Mouse (Mus musculus) heart, adult 2 months (tissue): Measurements from ENCODE around the gene Nhsl1. TPM values are rescaled to one million over a fixed set of nuclear protein-coding genes. Genes with fewer than 3 reads are reported as not detected.
A peak's percentile ranks its signal among the peaks of the same experiment; 100 is the strongest.

ENCODE experiments used
- DNase-seq, 2 experiments: peaks; one replicate each; pipeline ENCODE4 v3.0.0; 2021
- H3K27ac ChIP-seq: fragments of 200-600 bp; 2 replicates; pipeline ENCODE4 v1.8.1; 2022
- H3K27me3 ChIP-seq: fragments of 200-500 bp; 2 replicates; pipeline ENCODE4 v1.6.1; 2012; ENCODE audit warnings: mild to moderate bottlenecking, low read length, inconsistent platforms, mixed read lengths; ENCODE audit not compliant: control insufficient read depth, insufficient read depth
- H3K36me3 ChIP-seq: fragments of 200-500 bp; 2 replicates; pipeline ENCODE4 v1.6.1; 2012; ENCODE audit warnings: low read length, inconsistent platforms; ENCODE audit not compliant: control insufficient read depth, insufficient read depth
- H3K4me1 ChIP-seq: fragments of 200-500 bp; 2 replicates; pipeline ENCODE4 v1.6.1; 2011; ENCODE audit warnings: low read length; ENCODE audit not compliant: control insufficient read depth, insufficient read depth
- H3K4me3 ChIP-seq: fragments of 200-600 bp; 2 replicates; pipeline ENCODE4 v1.8.1; 2022
- H3K79me2 ChIP-seq: fragments of 200-500 bp; replicated peaks from 2 replicates; pipeline ENCODE4 v1.6.1; 2012; ENCODE audit warnings: mild to moderate bottlenecking, inconsistent platforms, low read length, moderate library complexity, mixed read lengths; ENCODE audit not compliant: control insufficient read depth, insufficient read depth
- H3K9ac ChIP-seq: fragments of 200-500 bp; 2 replicates; pipeline ENCODE4 v1.6.1; 2012; ENCODE audit warnings: low read depth, mild to moderate bottlenecking, control low read depth, inconsistent platforms, low read length, mixed read lengths
- CTCF ChIP-seq: fragments of 200-600 bp; IDR thresholded peaks from 2 replicates; pipeline ENCODE4 v1.8.1; 2022; ENCODE audit warnings: antibody characterized with exemption, mild to moderate bottlenecking, moderate library complexity
- EP300 ChIP-seq: fragments of 200-500 bp; IDR thresholded peaks from 2 replicates; pipeline ENCODE4 v1.6.1; 2011; ENCODE audit warnings: low read depth, low read length, control low read depth; ENCODE audit not compliant: insufficient read depth
- POLR2A ChIP-seq: fragments of 200-500 bp; IDR thresholded peaks from 2 replicates; pipeline ENCODE4 v1.6.1; 2011; ENCODE audit warnings: mild to moderate bottlenecking, low read depth, low read length, control low read depth; ENCODE audit not compliant: insufficient read depth
- WGBS: fragments of 180-500 bp; shearing (Covaris S2); methylation state at CpG from one replicate; pipeline ENCODE4 v1.1.7; 2018; 5-methylcytosine and 5-hydroxymethylcytosine counted together
- intact Hi-C: fragments of 180-260 bp; cut with DNase I; formaldehyde crosslinking; loops from one replicate; pipeline ENCODE4 v1.15.1; 2025
- polyA plus RNA-seq: library from polyadenylated mRNA; depleted of rRNA; stranded (reverse); fragments of >200 nt; gene quantifications from 2 replicates; pipeline ENCODE4 v1.2.3, GENCODE M21; 2012
- total RNA-seq, 2 experiments: library from RNA; stranded (reverse); gene quantifications; 2 replicates each; pipeline ENCODE4 v1.2.3; 2021

The Nhsl1 gene
- total and polyA plus RNA-seq, 3 experiments: 6.8 to 17.4 (median 15.8) TPM

DNA sequence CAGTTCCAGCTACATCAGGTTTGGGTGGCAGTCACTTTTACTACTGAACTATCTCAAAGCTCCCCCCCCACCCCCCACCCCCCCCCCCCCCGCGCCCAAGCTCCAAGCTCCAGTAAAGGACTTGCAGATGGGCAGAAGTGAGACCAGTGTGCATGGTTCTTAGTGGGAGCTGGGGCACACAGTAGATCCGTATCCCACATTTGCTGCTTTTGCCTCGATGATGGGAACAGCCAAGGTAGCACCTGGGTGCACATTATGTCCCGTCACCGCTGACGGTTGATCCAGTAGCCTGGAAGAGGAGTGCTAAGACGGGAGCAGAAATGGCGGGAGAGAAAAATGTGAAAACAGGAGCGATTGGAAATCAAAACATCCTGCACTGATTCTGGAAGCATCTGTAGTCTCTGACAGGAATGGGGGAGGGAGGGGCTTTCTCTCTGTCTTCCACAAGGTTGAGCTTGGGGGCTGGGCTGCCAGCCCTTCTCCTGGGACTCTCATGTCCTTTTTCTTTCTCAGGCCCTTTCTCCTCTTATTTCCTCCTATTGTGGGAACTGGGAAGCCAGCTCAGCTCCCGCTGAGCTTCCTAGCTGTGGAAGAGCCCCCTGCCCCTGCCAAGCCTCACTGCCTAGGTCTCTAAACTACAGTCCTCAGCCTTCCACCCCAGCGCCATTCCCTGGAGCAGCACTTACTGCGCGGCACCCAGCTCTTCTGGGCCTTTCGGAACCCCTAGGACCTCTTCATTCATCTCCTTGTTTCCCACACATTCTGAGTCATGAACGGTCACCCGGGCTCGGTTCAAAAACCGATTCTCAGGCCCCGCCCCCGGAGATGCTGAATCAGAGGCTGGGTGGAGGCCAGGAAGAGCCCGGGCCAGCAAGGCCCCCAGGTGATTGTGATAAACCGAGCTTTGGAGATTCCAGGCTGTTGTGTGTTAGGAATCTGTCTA, 10.6 kb downstream of the Nhsl1 start:
- 2% methylated on average over 22 of the region's 23 CpGs for WGBS
- peak; percentile 58 to 74 for DNase-seq
- Histone ChIP-seq H3K9ac (no peak overlapping the region), H3K27ac (no peak overlapping the region; the same call in 1 of the 2 replicates), H3K4me1 (peaks cover 6% of the 10 kb centered on the region), H3K4me3 (peak overlapping the region; percentile 34), H3K36me3 (no peaks in the 10 kb centered on the region), H3K79me2 (no peaks in the 10 kb centered on the region), H3K27me3 (no peaks in the 10 kb centered on the region)
- intact Hi-C loops: no loop called here
- TF ChIP-seq POLR2A: no peak
- no peak for TF ChIP-seq CTCF
- TF ChIP-seq EP300: no peak

DNA sequence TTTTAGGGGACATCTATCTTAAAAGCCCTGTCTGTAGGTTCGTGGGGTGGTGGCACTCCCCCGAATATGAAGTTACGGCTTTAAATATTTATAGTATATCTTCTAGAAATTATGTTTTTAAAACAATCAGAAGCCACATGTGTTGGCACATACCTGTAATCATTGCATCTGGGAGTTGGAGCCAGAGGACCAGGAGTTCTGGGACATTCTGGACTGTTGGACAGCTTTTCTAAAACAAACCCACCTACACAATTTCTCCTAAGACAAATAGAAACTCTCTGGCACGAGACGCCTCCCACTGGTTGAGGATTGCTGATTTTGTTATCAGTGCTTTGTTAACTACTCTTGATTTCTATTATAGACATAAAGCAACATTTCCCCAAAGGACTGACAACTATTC, 11.7 kb downstream of the Nhsl1 start:
- WGBS: 75% methylated on average over 5 of the region's 5 CpGs
- no peak for TF ChIP-seq CTCF
- no peak for TF ChIP-seq EP300
- TF ChIP-seq POLR2A: no peak
- Histone ChIP-seq H3K9ac (no peak overlapping the region), H3K27me3 (no peaks in the 10 kb centered on the region), H3K4me3 (no peak overlapping the region), H3K36me3 (no peaks in the 10 kb centered on the region), H3K27ac (no peak overlapping the region), H3K4me1 (peaks cover 6% of the 10 kb centered on the region), H3K79me2 (no peaks in the 10 kb centered on the region)
- DNase-seq: no peak
- intact Hi-C loops: no loop called here

DNA sequence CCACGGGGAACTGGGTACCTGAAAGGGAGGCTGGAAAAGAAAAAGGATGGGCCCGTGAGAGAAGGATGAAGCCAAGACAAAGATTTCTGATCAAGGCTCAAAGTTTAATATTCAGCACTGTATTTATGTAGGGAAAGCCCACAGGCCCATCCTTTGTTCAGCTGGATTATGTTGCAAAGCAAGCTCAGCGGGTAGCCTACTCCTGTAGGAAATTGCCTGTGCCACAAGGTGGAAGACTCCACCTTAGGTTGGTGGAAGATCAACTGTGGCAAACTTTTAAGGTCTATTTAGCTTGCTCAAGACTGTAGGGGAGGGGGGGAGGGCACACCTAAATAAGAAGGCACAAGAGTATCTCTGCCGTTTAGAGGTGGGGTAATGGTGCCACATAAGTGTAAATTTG, 14.8 kb downstream of the Nhsl1 start:
- DNase-seq: no peak

DNA sequence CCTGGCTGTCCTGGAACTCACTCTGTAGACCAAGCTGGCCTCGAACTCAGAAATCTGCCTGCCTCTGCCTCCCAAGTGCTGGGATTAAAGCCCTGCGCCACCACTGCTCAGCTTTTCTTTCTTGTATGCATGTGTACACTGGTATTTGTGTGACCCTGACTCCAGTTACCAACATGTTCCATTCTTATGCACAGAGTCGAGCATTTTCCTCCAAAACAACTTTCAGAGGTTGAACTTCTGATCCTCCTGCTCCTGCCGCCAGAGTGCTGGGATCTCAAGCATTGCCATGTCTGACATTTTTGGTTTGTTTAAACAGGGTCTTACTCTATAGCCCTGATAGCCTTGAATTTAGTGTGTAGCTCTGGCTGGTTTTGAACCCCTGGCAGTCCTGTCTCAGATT, 15.4 kb downstream of the Nhsl1 start:
- H3K36me3 ChIP-seq: no peaks in the 10 kb centered on the region
- WGBS: 92% methylated on average over 4 of the region's 4 CpGs
- no peak for DNase-seq
- no peak overlapping the region for H3K27ac ChIP-seq
- H3K4me3 ChIP-seq: no peak overlapping the region
- H3K79me2 ChIP-seq: no peaks in the 10 kb centered on the region
- H3K9ac ChIP-seq: no peak overlapping the region
- H3K27me3 ChIP-seq: no peaks in the 10 kb centered on the region
- H3K4me1 ChIP-seq: peaks cover under 1% of the 10 kb centered on the region
- intact Hi-C loops: no loop called here
- TF ChIP-seq CTCF (no peak), POLR2A (no peak), EP300 (no peak)

More for the DNA sequence above, 14.8 kb downstream of the Nhsl1 start:
- Histone ChIP-seq H3K9ac (no peak overlapping the region), H3K27ac (no peak overlapping the region), H3K79me2 (no peaks in the 10 kb centered on the region), H3K27me3 (no peaks in the 10 kb centered on the region), H3K4me3 (no peak overlapping the region), H3K4me1 (peaks cover 2% of the 10 kb centered on the region), H3K36me3 (no peaks in the 10 kb centered on the region)
- no peak for TF ChIP-seq EP300
- TF ChIP-seq POLR2A: no peak
- TF ChIP-seq CTCF: no peak
- intact Hi-C loops: no loop called here
- WGBS: 82% methylated on average over 4 of the region's 4 CpGs

DNA sequence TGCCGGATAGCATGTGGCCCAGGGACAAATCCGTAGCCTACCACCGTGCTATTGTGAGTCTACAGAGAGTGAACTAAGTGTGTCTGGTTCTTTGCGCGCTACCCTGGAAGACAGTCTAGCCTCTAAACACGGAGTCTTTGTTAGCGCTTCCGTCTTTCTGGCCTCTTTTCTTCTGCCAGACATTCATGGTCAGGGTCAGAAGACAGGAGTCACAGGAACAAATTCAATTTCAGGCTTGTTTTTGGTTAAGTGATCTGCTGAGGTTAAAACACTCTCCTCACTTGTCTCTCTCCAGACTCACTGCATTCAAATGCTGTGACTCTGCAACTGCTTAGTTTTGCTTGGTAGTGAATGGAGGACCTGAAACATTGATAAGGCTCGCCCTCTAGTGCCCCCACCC, 15.9 kb downstream of the Nhsl1 start:
- 86% methylated on average over 9 of the region's 9 CpGs for WGBS
- Histone ChIP-seq H3K79me2 (no peaks in the 10 kb centered on the region), H3K27me3 (no peaks in the 10 kb centered on the region), H3K4me3 (no peak overlapping the region), H3K27ac (no peak overlapping the region), H3K4me1 (no peaks in the 10 kb centered on the region; the same call in 1 of the 2 replicates), H3K36me3 (no peaks in the 10 kb centered on the region), H3K9ac (no peak overlapping the region)
- intact Hi-C loops: no loop called here
- TF ChIP-seq CTCF (no peak), EP300 (no peak), POLR2A (no peak)
- no peak for DNase-seq

DNA sequence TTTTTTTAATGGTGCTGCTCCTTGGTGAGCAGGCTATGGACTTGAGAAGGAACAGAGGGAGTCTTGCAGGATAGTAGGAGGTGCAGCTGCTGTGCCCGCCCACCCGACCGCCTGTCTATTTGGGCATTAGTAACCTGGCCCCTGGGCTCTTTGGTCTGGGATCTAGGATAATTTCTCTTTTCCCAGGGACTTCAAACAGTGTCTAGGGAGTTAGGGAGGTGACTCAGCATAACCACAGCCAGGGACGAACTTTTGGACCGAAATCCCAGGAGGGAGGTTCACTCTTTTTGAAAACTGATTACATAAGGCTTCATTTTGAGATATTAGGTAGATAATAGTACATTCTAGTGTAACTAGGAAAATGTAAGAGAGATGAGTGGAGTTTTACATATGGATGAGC, 18.9 kb downstream of the Nhsl1 start:
- no peak overlapping the region for H3K27ac ChIP-seq
- no peak overlapping the region for H3K9ac ChIP-seq
- intact Hi-C loops: no loop called here
- no peaks in the 10 kb centered on the region for H3K27me3 ChIP-seq
- WGBS: 76% methylated on average over 5 of the region's 5 CpGs
- H3K79me2 ChIP-seq: no peaks in the 10 kb centered on the region
- H3K4me1 ChIP-seq: no peaks in the 10 kb centered on the region
- no peak overlapping the region for H3K4me3 ChIP-seq
- no peaks in the 10 kb centered on the region for H3K36me3 ChIP-seq
- TF ChIP-seq CTCF: no peak
- TF ChIP-seq POLR2A: no peak
- no peak for TF ChIP-seq EP300
- DNase-seq: no peak
